Mouse (Mus musculus) adrenal gland, adult 2 months (tissue): Measurements from ENCODE around the gene Nup62. TPM values are rescaled to one million over a fixed set of nuclear protein-coding genes. Genes with fewer than 3 reads are reported as not detected.
"Not testable (repeated sequence)": the region's sequence is repeated elsewhere in the genome, so short reads cannot be mapped to it uniquely, and the experiment has no call there.

ENCODE experiments used
- DNase-seq: peaks from one replicate; pipeline ENCODE4 v3.0.0; 2021
- microRNA-seq, 2 experiments: library from miRNA; unstranded; fragments of <30 nt; microRNA quantifications; one replicate each; pipeline ENCODE4 v1.2.0; 2021
- polyA plus RNA-seq: library from polyadenylated mRNA; depleted of rRNA; stranded (reverse); fragments of >200 nt; gene quantifications from 2 replicates; pipeline ENCODE4 v1.2.3, GENCODE M21; 2012; rRNA removed
- total RNA-seq, 2 experiments: library from RNA; stranded (reverse); gene quantifications; 2 replicates each; pipeline ENCODE4 v1.2.3; 2021

The Nup62 gene
- total and polyA plus RNA-seq, 3 experiments: 33.2 to 92.2 (median 54.7) TPM

DNA sequence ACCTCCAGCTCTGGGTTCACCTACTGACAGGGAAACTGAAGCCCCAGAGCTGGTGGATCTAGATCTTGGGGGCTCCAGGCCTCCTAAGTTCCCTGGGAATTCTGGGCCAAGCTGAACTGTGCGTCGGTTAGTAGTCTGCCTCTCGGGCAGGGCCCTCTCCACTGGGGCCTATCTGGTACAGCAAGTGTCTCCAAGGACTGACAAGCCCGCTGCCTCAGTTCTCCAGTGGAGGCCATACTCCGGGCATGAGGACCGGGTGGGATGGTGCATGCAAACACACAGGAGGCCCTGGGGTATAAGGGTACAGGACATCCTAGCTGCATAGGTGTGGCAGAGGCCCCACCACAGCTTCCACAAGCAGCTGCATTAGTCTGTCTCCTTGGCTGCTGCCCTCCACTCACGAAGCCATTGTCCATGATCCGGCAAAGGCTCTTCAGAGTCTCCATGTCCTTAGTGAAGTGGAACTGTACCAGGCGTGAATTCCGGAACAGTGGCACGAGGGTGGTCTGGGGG is 48.1 kb downstream of the Nup62 start:
- DNase-seq: peak; percentile 18

DNA sequence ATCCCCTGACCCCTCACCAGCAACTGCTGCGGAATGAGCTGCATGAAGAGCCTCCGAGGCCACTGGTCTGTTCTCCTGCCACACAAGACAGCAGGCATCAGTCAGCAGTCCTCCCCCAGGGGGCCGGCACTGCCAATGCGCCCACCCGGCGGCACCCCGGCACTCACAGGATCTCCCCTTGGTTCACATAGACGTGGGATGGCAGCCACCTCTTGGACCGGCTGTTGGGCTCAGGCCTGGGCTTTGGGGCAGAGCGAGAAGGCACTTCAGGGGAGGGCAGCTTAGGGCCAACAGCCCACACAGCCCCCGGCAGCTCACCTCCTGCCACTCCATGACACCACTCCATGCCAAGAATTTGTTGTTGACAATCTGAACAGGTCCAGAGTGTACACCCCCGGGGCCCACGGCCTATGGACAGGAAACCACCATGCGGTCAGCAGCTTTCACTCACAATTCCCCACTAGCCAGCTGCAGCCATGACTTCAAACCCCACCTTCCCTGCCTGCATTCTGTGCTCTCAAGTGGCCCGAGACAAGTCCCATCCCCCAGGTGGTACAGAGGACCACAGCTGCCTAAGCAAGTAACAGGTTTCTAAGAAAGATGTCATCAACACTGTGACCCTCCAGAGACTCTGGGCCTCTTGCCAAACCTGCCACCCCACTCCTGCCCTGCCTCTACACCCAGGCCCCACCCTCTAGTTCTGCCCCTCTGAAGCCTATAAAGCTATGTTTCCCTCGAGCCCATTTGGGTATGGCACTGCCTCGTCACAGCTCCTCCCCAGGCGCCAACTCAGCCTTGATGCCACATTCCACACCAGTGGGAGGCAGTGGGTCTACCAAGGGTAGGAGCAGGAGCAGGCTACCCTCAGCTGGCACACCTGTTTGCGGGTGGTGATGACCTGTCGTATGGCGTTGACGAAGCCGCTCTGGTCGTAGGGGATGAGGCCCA is 49.0 kb downstream of the Nup62 start:
- DNase-seq: peak; percentile 49

DNA sequence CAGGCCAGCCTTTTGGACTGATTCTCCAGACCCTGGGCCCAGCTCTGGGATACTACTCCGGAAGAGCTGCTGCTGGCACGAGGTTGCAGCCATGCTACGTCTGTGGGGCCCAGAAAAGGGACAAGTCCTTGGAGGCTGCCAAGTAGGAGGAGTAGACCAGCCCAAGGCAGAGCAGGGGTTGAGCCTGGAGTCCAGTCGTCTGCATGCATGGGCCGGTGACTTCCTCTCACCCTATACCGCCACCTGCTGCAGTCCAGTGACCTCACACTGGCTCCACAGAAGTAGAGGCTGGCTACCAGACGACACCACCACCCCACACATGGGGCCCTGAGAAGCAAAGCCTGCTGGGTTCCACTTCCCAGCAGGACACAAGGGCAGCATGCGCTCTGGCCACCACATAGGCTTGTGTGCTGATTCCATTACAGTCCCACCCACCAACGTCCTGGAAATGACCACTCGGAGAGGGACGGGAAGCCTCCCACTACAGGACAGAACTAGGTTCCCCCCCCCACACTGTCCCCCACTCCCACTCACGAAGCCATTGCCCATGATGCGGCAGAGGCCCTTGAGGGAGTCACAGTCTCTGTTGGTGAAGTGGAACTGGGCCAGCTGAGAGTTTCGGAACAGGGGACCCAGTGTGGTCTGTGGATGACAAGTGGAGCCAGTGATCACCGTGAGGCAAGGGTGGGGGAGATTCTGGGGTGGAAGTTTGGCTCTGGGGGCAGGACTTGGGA is 50.6 kb downstream of the Nup62 start:
- peak; percentile 92 for DNase-seq

DNA sequence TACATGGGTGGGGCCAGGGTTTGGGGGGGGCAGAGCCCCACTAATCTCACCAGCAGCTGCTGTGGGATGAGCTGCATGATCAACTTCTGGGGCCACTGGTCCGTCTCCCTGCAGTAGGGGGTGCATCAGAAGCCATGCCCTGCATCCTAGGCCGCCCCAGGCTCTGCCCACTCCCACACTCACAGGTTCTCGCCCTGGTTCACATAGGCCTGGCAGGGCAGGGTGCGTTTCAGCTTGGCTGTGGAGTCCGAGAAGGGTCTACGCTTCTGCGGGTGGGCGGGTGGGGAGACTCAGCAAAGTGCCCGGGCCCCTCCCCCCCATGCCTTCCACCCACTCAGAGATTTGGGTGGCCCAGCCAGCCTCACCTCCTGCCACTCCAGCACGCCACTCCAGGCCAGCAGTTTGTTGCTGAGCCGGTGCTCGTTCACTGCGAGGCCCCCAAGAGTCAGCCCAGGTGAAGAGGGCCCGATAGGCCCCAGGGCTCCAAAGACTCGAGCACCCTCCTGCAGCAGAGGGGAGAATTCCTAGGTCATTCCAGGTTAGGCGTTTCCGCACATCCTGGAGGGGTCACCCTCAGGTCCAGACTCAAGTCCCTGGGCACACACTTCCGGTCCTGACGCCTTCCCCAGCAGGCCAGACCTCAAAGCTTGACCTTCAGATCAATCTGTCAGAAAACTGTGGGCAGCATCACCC is 51.3 kb downstream of the Nup62 start:
- peak; percentile 64 for DNase-seq

DNA sequence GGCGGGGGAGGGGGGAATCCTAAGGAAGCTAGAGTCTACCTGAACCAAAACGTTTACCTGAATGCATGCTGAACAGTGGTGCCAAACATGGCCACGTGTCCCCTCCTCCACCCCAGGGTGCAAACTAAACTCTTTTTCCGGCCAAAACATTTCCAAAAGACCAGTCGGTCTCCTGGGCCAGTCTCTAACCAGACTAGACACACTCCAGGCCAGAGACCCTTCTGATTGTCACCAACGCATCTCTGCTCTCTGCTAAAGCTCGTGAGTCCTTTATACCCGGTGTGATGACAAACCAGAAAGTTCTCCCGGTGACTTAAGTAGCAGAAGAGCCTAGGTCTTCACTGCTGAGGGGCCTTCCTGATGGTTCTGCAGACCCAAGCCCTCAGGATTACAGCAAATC is 51.9 kb downstream of the Nup62 start:
- peak; percentile 40 for DNase-seq

DNA sequence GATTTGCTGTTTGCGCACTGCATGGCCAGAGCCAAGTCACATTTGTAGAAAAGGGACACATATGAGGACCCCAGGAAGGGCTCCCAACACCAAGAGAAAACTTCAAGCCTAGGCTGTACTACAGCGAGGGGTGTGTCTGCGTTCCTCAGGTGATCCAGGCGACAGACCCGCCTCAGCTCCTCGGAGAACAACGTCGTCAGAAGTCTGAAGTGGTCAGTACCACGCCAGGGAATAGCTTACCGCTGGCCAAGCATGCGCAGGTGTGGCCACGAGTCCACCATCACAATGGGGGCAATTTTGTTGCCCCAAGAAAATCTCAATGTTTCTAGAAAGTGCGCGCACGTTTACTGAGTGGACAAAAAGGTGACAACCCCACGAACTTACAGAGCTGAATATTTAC is 52.6 kb downstream of the Nup62 start:
- DNase-seq: peak; percentile 47

DNA sequence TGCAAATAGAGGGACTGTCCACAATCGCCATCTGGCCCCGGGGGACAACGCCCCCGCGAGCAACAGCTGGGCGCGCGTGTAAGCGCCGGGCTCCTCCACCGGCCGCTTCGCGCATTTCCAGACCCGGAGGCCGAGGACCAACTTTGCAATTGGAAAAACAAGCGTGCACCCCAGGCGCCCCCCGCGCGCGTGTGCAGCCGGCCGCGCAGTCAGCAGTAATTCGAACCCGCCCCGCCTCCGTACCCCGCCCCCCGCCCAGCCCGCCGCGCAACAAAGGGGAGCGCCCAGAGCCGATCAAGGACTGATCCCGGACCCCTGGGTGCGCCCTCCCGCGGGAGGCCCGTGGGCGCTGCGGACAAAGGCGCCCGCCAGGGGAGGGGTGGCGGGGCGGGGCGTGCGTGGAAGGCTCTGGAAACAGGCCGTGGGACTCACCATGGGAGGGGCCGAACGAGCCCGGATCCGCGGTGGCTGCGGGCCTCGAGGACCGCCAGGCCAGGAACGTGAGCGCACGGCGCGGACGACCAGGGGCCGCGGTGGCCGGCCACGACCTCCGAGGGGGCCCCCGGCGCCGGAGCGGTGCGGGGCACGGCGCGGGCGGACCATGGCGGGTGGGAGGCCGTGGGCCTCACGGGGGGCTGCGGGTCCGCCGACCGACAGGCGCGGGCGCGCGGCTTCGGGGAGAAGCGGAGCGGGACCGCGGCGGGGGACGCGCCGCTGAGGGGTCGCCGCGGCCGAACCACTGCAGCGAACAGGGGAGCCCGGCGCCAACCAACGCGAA is 53.2 kb downstream of the Nup62 start:
- DNase-seq: peak; percentile 91

DNA sequence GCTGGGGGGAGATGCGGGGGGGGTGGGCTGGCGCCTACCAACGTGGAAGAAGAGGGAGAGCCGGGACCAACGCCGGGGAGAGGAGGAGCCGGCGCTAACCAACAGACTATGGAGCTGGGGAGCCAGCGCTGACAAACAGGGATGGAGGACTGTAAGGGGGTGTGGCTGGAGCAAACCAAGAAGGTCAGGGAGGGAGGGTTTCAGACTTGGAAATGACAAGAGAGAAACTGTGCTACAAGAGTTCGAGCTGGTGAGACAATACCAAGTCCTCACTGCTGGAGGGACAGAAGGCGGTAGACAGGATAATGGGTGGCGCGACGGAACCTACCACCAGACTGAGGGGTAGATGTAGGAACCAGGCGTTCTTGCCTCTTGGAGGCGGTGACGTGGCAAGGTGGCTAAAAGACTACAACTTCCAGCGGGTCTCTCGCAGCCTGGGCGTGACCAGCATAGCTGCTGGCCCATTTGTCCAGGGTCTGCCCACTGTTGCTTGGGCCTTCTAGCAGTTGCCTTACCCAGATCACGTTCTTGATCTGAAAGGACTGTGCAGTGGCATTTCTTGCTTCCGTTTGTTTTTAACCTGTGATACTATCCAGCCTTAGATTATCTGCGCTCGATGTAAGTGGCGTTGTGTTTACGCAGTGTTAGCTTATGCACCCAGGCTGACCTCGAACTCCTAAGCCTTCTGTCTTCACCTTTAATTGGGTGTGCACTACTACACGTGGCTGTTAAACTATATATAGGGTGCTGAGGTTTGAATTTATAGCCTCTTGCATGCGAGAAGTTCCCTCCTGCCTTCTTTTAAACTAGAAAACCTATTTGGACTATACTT is 54.0 kb downstream of the Nup62 start, which contains the start of gene Ptov1:
Gene Ptov1 (minus strand): TSS at position 92 of the 832 bp plus-strand sequence.
- peak; percentile 95 for DNase-seq

DNA sequence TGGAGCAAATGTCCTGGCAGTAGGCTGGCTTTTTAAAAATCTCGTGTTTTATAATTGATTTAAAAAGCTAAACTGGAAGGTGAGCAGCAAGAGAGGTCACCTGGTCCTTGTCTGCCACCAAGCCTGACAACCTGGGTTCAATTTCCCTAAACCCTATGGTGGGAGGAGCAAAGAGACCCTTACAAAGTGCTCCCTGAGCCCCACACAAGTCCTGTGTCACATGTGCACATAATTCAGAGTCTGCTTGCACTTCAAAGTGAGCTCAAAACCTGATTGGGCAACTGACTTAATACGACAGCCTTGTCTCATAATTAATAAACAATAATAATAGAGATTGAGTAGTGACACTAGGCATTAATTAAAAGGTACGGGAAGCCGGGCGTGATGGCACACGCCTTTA is 54.7 kb downstream of the Nup62 start:
- no peak for DNase-seq

DNA sequence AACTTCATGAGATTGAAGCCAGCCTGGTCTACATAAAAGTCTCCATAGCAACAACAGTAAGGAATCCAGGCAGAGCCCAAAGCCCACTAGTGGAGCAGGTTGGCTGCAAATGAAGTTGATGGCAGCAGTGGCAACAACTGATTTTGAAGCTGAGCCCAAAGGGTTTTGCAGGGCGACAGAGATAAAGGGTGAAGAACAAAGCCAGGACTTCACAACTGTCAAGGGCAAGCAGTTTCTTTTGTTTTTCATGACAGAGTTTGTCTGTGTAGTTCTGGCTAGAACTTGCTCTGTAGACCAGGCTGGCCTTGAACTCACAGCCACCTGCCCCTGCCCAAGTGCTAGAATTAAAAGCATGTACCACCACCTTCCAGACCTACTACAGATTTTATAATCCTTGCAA is 55.3 kb downstream of the Nup62 start:
- no peak for DNase-seq

DNA sequence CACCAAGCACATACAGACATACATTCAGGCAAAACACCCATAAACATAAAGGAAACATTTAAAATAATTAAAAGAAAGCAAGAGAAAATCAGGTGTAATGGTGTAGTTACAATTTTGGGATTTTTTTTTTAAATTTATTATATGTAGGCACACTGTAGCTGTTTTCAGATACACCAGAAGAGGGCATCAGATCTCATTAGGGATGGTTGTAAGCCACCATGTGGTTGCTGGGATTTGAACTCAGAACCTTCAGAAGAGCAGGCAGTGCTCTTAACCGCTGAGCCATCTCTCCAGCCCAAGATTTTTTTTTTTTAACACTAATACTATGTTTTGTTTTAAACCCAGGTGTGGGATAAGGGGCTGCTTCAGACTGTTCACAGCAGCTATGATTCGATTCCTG is 55.9 kb downstream of the Nup62 start:
- not testable (repeated sequence) for DNase-seq

DNA sequence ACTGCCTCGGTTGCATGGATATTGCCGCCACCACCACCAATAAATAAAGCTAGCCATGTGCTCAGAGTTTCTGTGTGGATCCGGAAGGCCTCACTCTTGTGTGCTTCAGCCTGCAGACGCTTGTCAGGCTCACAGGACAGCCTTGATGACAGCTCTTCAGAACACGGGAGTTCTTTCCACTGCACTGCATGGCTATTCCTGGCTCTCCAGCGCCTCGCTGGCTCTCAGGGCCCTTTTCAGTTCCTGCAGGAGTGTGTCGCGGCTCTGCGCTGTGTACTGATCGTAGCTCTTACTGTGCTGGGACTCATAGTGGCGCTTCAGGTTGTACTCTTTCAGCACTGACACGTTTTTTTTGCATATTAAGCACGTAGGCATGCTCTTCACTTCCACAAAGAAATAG is 61.9 kb downstream of the Nup62 start:
- no peak for DNase-seq

Small RNAs within 50 kb of the gene (microRNA-seq; reads per million reads assigned to microRNA genes)
- 0 reads per million in 2 experiments for gene Mir707

Other genes starting within 250 kb of the Nup62 start
- 1 to 10 TPM in 1 of 2 experiments, under 1 TPM in 1; 0.55 to 1.3 TPM for gene Napsa, start 243.7 kb upstream of the Nup62 start, total RNA-seq
- 2.2 TPM in 2 replicates for gene Napsa, start 243.7 kb upstream of the Nup62 start, polyA plus RNA-seq
- 1 to 10 TPM; 4.4 to 4.8 TPM for gene Kcnc3, start 225.4 kb upstream of the Nup62 start, total RNA-seq
- gene Kcnc3, start 225.4 kb upstream of the Nup62 start, polyA plus RNA-seq: 7.2 and 8.8 TPM in 2 replicates
- 1 to 10 TPM; 3.2 to 5.6 TPM for gene Myh14, start 145.2 kb upstream of the Nup62 start, total RNA-seq
- 1.2 and 1.7 TPM in 2 replicates for gene Myh14, start 145.2 kb upstream of the Nup62 start, polyA plus RNA-seq
- gene Izumo2, start 107.3 kb upstream of the Nup62 start, total RNA-seq: not detected
- gene Izumo2, start 107.3 kb upstream of the Nup62 start, polyA plus RNA-seq: not detected in 2 replicates
- gene Vrk3, start 67.7 kb upstream of the Nup62 start, total RNA-seq: 10 to 100 TPM; 49.2 to 61.1 TPM
- gene Vrk3, start 67.7 kb upstream of the Nup62 start, polyA plus RNA-seq: 44.1 and 48.4 TPM in 2 replicates
- gene Zfp473, start 65.0 kb upstream of the Nup62 start, total RNA-seq: under 1 TPM; 0.41 to 0.43 TPM
- 0.01 and 0.07 TPM in 2 replicates for gene Zfp473, start 65.0 kb upstream of the Nup62 start, polyA plus RNA-seq
- 1 to 10 TPM; 1.6 to 1.8 TPM for gene Il4i1, start 299 bp downstream of the Nup62 start, total RNA-seq
- 2.6 and 3.0 TPM in 2 replicates for gene Il4i1, start 299 bp downstream of the Nup62 start, polyA plus RNA-seq
- gene Atf5, start 570 bp downstream of the Nup62 start, total RNA-seq: 100 to 1,000 TPM; 136 to 166 TPM
- 494 and 666 TPM in 2 replicates for gene Atf5, start 570 bp downstream of the Nup62 start, polyA plus RNA-seq
- 100 to 1,000 TPM; 117 TPM for gene Akt1s1, start 32.9 kb downstream of the Nup62 start, total RNA-seq
- 650 and 890 TPM in 2 replicates for gene Akt1s1, start 32.9 kb downstream of the Nup62 start, polyA plus RNA-seq
- 10 to 100 TPM; 51.0 to 72.6 TPM for gene Tbc1d17, start 33.0 kb downstream of the Nup62 start, total RNA-seq
- gene Tbc1d17, start 33.0 kb downstream of the Nup62 start, polyA plus RNA-seq: 180 and 223 TPM in 2 replicates
- 10 to 100 TPM; 36.3 to 42.8 TPM for gene Pnkp, start 41.1 kb downstream of the Nup62 start, total RNA-seq
- gene Pnkp, start 41.1 kb downstream of the Nup62 start, polyA plus RNA-seq: 79.5 and 90.0 TPM in 2 replicates
- 100 to 1,000 TPM; 227 TPM for gene Ptov1, start 53.7 kb downstream of the Nup62 start, total RNA-seq
- 492 and 493 TPM in 2 replicates for gene Ptov1, start 53.7 kb downstream of the Nup62 start, polyA plus RNA-seq
- 100 to 1,000 TPM in 1 of 2 experiments, 10 to 100 TPM in 1; 80.8 to 105 TPM for gene Med25, start 76.6 kb downstream of the Nup62 start, total RNA-seq
- gene Med25, start 76.6 kb downstream of the Nup62 start, polyA plus RNA-seq: 635 and 723 TPM in 2 replicates
- gene Fuz, start 80.0 kb downstream of the Nup62 start, total RNA-seq: 10 to 100 TPM; 24.2 to 28.0 TPM
- 203 and 213 TPM in 2 replicates for gene Fuz, start 80.0 kb downstream of the Nup62 start, polyA plus RNA-seq
- 100 to 1,000 TPM in 1 of 2 experiments, 10 to 100 TPM in 1; 86.3 to 105 TPM for gene Ap2a1, start 113.4 kb downstream of the Nup62 start, total RNA-seq
- gene Ap2a1, start 113.4 kb downstream of the Nup62 start, polyA plus RNA-seq: 119 and 121 TPM in 2 replicates
- gene Tsks, start 127.1 kb downstream of the Nup62 start, total RNA-seq: not detected
- gene Tsks, start 127.1 kb downstream of the Nup62 start, polyA plus RNA-seq: 0.13 and 0.31 TPM in 2 replicates
- 10 to 100 TPM in 1 of 2 experiments, 1 to 10 TPM in 1; 7.3 to 13.5 TPM for gene Cpt1c, start 158.8 kb downstream of the Nup62 start, total RNA-seq
- gene Cpt1c, start 158.8 kb downstream of the Nup62 start, polyA plus RNA-seq: 29.6 and 37.5 TPM in 2 replicates
- gene Prmt1, start 170.5 kb downstream of the Nup62 start, total RNA-seq: 100 to 1,000 TPM; 166 to 234 TPM
- 101 and 122 TPM in 2 replicates for gene Prmt1, start 170.5 kb downstream of the Nup62 start, polyA plus RNA-seq
- 100 to 1,000 TPM; 105 to 130 TPM for gene Irf3, start 181.6 kb downstream of the Nup62 start, total RNA-seq
- gene Irf3, start 181.6 kb downstream of the Nup62 start, polyA plus RNA-seq: 93.3 and 98.1 TPM in 2 replicates
- gene Bcl2l12, start 182.6 kb downstream of the Nup62 start, total RNA-seq: 10 to 100 TPM; 20.1 to 20.3 TPM
- 40.4 and 50.3 TPM in 2 replicates for gene Bcl2l12, start 182.6 kb downstream of the Nup62 start, polyA plus RNA-seq
- gene Scaf1, start 200.3 kb downstream of the Nup62 start, total RNA-seq: 10 to 100 TPM; 72.0 to 83.7 TPM
- 117 and 121 TPM in 2 replicates for gene Scaf1, start 200.3 kb downstream of the Nup62 start, polyA plus RNA-seq
- 100 to 1,000 TPM in 1 of 2 experiments, 10 to 100 TPM in 1; 93.7 to 118 TPM for gene Rras, start 201.9 kb downstream of the Nup62 start, total RNA-seq
- 161 and 176 TPM in 2 replicates for gene Rras, start 201.9 kb downstream of the Nup62 start, polyA plus RNA-seq
- 10 to 100 TPM; 40.2 to 49.7 TPM for gene Prr12, start 236.8 kb downstream of the Nup62 start, total RNA-seq
- gene Prr12, start 236.8 kb downstream of the Nup62 start, polyA plus RNA-seq: 17.7 and 21.3 TPM in 2 replicates
- 10 to 100 TPM; 40.2 to 58.1 TPM for gene Nosip, start 246.3 kb downstream of the Nup62 start, total RNA-seq
- gene Nosip, start 246.3 kb downstream of the Nup62 start, polyA plus RNA-seq: 89.9 and 97.9 TPM in 2 replicates
- gene Prrg2, start 246.6 kb downstream of the Nup62 start, total RNA-seq: 10 to 100 TPM; 20.9 to 21.9 TPM
- 70.3 and 85.2 TPM in 2 replicates for gene Prrg2, start 246.6 kb downstream of the Nup62 start, polyA plus RNA-seq